Mouse (Mus musculus) embryonic fibroblast, embryonic 13.5 days (primary cell): ENCODE measurements around the gene Nckap5.

Experiments used
- CTCF ChIP-seq: IDR thresholded peaks from 2 replicates; pipeline ENCODE4 v1.5.1; 2011; ENCODE audit warnings: mild to moderate bottlenecking, control low read depth, low read length, moderate library complexity, borderline replicate concordance; ENCODE audit not compliant: insufficient read depth
- POLR2A ChIP-seq: IDR thresholded peaks from 2 replicates; pipeline ENCODE4 v1.6.1; 2011; ENCODE audit warnings: low read depth, mild to moderate bottlenecking, control low read depth, low read length, moderate library complexity

GRCm38 (mm10) chr1:126832885-126833284, 2.3 kb upstream of the Nckap5 start:
- TF ChIP-seq POLR2A (no peak), CTCF (no peak)
